Mouse (Mus musculus) heart, embryonic 10.5 days (tissue): ENCODE data around the gene Cflar. TPM values are rescaled to one million over a fixed set of nuclear protein-coding genes. Genes with fewer than 3 reads are reported as not detected.
"Not testable (repeated sequence)": the region's sequence is repeated elsewhere in the genome, so short reads cannot be mapped to it uniquely, and the experiment has no call there.

ENCODE experiments used
- DNase-seq: peaks from one replicate; pipeline ENCODE4 v3.0.0-alpha.2; 2017; ENCODE audit warnings: low spot score
- H3K27ac ChIP-seq: fragments of 300-500 bp; sonication (generic); 2 replicates; pipeline ENCODE4 v1.5.1; 2016; ENCODE audit warnings: mild to moderate bottlenecking
- H3K27me3 ChIP-seq: fragments of 300-500 bp; sonication (generic); 2 replicates; pipeline ENCODE4 v1.6.1; 2016; ENCODE audit warnings: mild to moderate bottlenecking; ENCODE audit not compliant: poor library complexity, insufficient read depth, severe bottlenecking
- H3K36me3 ChIP-seq: fragments of 300-500 bp; sonication (generic); 2 replicates; pipeline ENCODE4 v1.6.1; 2016; ENCODE audit warnings: mild to moderate bottlenecking, moderate library complexity
- H3K4me1 ChIP-seq: fragments of 300-500 bp; sonication (generic); 2 replicates; pipeline ENCODE4 v1.6.1; 2016; ENCODE audit warnings: mild to moderate bottlenecking
- H3K4me3 ChIP-seq: fragments of 300-500 bp; sonication (generic); 2 replicates; pipeline ENCODE4 v1.5.1; 2016; ENCODE audit warnings: mild to moderate bottlenecking, moderate library complexity
- H3K9me3 ChIP-seq: fragments of 300-500 bp; sonication (generic); 2 replicates; pipeline ENCODE4 v1.6.1; 2016; ENCODE audit warnings: mild to moderate bottlenecking, moderate library complexity
- WGBS: fragments of 180-500 bp; shearing (Covaris S2); methylation state at CpG from one replicate; pipeline ENCODE4 v1.1.7; 2016; 5-methylcytosine and 5-hydroxymethylcytosine counted together
- polyA plus RNA-seq: library from polyadenylated mRNA; unstranded; fragments of >200 nt; fragmentation: Nextera tagmentation; extraction: Ambion mirVana; gene quantifications from 2 replicates; pipeline ENCODE4 v1.2.1, GENCODE M21; 2016

The Cflar gene
- polyA plus RNA-seq = 31.5 and 31.6 TPM in 2 replicates

DNA sequence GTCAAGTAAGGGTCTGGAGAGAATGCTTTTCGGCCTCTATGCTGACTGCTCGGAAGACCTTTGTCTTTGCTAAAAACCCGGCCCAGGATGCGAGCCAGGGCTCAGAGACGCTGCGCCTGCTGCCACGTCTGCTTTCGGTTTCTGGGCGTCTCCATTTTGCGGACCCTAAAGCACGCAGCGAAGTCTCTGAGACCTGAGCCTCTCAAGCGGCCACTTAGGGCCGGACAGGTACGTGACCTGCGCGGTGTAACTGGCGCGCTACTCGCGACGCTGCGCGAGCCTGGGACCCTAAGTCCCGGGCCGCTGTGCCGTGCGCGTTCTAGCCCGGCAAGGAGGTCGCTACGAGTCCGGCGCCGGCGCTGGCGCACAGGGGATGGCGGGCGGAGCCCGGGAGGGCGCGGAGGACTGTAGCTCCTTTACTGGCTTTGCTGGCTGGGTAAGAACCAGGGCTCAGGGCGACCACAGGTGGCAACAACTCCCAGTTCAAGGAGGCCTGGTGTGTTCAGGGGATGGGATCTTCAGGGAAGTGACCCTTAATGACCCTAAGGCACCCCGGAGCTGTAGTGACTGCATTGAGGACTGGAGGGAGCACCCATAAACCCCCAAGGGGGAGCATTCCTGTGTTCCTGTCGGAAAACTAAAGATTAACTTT, at the start of gene Cflar:
Gene Cflar (plus strand): TSS at position 144 of the 652 bp plus-strand sequence.
- peaks cover 11% of the 10 kb centered on the region; the same call in 1 of the 2 replicates for H3K4me1 ChIP-seq
- whole genome bisulfite sequencing = 0% methylated on average over 45 of the region's 45 CpGs
- no peaks in the 10 kb centered on the region for H3K27me3 ChIP-seq
- DNase-seq = peak; percentile 90
- H3K9me3 ChIP-seq = no peaks in the 10 kb centered on the region
- peak within 1 kb of the TSS; percentile 78 for H3K4me3 ChIP-seq
- H3K36me3 ChIP-seq = peaks cover 10% of the 10 kb centered on the region
- peak within 1 kb of the TSS; percentile 98 for H3K27ac ChIP-seq

DNA sequence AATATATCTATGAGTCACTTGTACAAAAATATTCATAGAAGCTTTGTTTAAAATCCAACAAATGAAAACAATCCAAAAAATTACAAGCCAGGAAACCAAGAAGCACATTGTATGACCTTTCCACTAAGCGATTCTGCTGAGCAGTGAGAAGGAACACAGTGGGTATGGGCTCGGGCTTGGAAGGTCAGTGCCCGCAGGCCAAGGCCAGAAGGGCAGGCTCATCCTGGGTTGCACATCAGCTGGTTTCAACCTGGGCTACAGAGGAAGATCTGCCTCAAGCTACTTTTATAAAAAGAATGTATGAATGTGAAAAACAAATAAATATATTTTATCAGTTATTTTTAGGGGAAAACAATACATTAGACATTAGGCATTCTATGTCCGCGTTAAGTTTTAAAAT, 48.6 kb upstream of the Cflar start:
- 86% methylated on average over 5 of the region's 5 CpGs for WGBS
- DNase-seq, H3K4me1 ChIP-seq, H3K36me3 ChIP-seq, H3K9me3 ChIP-seq, H3K4me3 ChIP-seq, H3K27ac ChIP-seq, H3K27me3 ChIP-seq: not testable (repeated sequence)

DNA sequence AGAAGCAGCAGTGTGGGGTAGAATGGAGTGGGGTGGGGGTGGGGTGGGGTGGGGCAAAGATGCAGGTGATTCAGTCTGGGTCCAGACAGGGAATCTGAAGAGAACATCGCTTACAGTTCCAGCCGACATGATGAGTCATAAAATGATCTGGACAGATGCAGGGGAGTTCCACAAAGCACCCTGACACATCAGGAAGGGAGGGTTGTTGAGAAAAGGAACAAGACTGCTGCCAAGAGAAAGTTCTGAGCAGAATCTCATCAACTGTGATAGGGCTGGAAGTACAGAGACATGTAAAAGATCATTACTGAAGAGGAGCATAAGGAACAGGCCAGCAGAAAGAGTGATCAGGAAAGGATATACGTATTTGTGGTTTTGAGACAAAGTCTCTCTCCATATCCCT, 47.9 kb upstream of the Cflar start:
- H3K9me3 ChIP-seq, H3K36me3 ChIP-seq, H3K27ac ChIP-seq, H3K4me3 ChIP-seq, DNase-seq, H3K27me3 ChIP-seq, H3K4me1 ChIP-seq: not testable (repeated sequence)
- 80% methylated on average over 3 of the region's 3 CpGs for WGBS

- no peak for DNase-seq
- Histone ChIP-seq H3K36me3 (no peaks in the 10 kb centered on the region), H3K4me1 (no peaks in the 10 kb centered on the region), H3K27ac (no peak overlapping the region), H3K9me3 (no peaks in the 10 kb centered on the region), H3K4me3 (no peak overlapping the region), H3K27me3 (no peaks in the 10 kb centered on the region)
- 81% methylated on average over 5 of the region's 5 CpGs for WGBS
Measured at GRCm38 (mm10) chr1:58668191-58668590, 43.1 kb upstream of the Cflar start.

GRCm38 (mm10) chr1:58669635-58670034, 41.7 kb upstream of the Cflar start:
- H3K4me1 ChIP-seq, H3K27me3 ChIP-seq, H3K36me3 ChIP-seq, H3K4me3 ChIP-seq, DNase-seq, H3K27ac ChIP-seq, H3K9me3 ChIP-seq: not testable (repeated sequence)
- 74% methylated on average over 3 of the region's 3 CpGs for WGBS

DNA sequence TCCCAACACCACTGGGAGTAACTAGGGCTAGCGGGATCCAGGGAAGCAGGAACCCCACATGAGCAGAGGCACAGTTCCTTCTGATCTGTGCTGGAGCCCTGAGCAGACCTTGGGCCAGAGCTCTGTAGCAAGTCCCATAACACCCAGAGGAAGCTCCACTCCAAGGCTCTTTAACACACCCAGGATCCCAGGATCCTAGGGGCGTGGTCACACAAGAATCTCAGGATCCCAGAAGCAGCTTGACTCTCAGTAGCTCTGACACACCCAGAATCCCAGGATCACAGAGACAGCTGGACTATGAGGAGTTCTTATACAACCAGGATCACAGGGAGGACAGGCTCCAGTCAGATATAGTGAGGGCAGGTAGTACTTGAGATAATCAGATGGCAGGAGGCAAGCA, 39.2 kb upstream of the Cflar start:
- 81% methylated on average over 2 of the region's 2 CpGs for WGBS
- H3K4me1 ChIP-seq = no peaks in the 10 kb centered on the region
- DNase-seq = no peak
- no peaks in the 10 kb centered on the region for H3K36me3 ChIP-seq
- H3K4me3 ChIP-seq = no peak overlapping the region
- no peaks in the 10 kb centered on the region for H3K27me3 ChIP-seq
- H3K9me3 ChIP-seq = no peaks in the 10 kb centered on the region
- H3K27ac ChIP-seq = no peak overlapping the region

- Histone ChIP-seq H3K27ac (no peak overlapping the region), H3K4me3 (no peak overlapping the region), H3K9me3 (no peaks in the 10 kb centered on the region), H3K4me1 (no peaks in the 10 kb centered on the region), H3K36me3 (no peaks in the 10 kb centered on the region), H3K27me3 (no peaks in the 10 kb centered on the region)
- no peak for DNase-seq
- WGBS = 81% methylated on average over 3 of the region's 3 CpGs
Measured at GRCm38 (mm10) chr1:58675011-58675410, 36.3 kb upstream of the Cflar start.

GRCm38 (mm10) chr1:58677575-58677974, 33.7 kb upstream of the Cflar start:
- no peaks in the 10 kb centered on the region for H3K36me3 ChIP-seq
- H3K27ac ChIP-seq = no peak overlapping the region
- H3K4me1 ChIP-seq = no peaks in the 10 kb centered on the region
- H3K4me3 ChIP-seq = no peak overlapping the region
- 83% methylated on average over 1 of the region's 1 CpGs for WGBS
- H3K27me3 ChIP-seq = no peaks in the 10 kb centered on the region
- no peaks in the 10 kb centered on the region for H3K9me3 ChIP-seq
- no peak for DNase-seq

GRCm38 (mm10) chr1:58678412-58678811, 32.9 kb upstream of the Cflar start:
- H3K4me3 ChIP-seq, DNase-seq, H3K4me1 ChIP-seq, H3K9me3 ChIP-seq, H3K27ac ChIP-seq, H3K27me3 ChIP-seq, H3K36me3 ChIP-seq: not testable (repeated sequence)
- WGBS = 50% methylated on average over 5 of the region's 5 CpGs

DNA sequence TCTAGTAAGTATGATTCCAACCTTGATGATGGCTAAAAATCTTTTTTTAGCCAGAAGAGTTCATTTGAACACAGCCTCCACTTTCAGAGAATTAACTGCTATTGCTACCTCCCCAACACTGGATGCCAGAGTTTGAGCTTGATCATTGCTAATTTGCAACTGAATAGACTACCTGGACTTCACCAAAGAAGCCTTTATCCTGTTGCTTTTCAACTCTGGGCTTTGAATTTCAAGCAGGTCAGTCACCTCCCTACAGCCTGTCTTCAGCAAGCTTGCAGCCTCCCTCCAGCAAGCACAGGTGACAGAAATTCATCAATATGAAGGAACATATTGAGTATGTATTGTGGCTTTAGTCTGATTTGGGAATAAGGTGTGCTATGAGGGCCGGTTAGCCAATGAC, 21.9 kb upstream of the Cflar start:
- H3K27me3 ChIP-seq = no peaks in the 10 kb centered on the region
- no peak overlapping the region for H3K27ac ChIP-seq
- no peak for DNase-seq
- H3K4me1 ChIP-seq = no peaks in the 10 kb centered on the region
- 92% methylated on average over 1 of the region's 1 CpGs for WGBS
- H3K36me3 ChIP-seq = no peaks in the 10 kb centered on the region
- no peak overlapping the region for H3K4me3 ChIP-seq
- H3K9me3 ChIP-seq = no peaks in the 10 kb centered on the region

DNA sequence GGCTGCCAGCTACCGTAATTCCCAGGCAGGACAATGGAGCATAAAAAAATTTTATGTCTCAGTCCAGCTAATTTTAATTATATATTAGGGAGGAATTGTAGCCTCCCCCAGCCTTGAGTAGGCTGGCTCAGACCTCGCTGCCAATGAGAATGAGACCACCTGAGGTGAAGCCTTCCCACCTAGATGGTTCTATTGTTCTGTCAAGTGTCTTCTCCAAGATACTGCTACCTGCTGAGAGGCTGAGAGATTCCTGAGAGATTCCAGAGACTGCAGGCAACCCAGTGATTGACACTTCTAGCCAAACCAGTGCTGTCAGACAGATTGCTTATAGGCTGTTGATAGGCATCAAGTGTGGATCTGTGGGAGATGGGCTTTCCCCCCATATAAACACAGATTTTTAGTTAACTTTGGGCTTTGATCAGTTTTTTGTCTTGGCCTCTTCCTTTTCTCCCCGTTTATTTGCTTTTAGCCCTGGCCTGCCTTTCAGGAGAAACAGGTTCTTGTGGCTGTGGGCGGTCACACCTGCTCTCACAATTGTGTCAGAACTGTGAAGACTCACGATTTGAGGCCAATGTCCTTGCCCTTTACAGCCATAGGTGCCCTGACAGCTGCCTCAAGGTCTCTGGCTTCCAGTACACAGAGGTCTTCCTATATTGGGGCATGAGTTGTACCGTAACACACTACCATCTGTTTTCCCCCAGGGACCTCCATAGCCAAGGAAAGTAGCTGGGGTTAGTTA, 21.1 kb upstream of the Cflar start:
- Histone ChIP-seq H3K4me3 (no peak overlapping the region), H3K27ac (no peak overlapping the region), H3K27me3 (no peaks in the 10 kb centered on the region), H3K4me1 (no peaks in the 10 kb centered on the region), H3K36me3 (no peaks in the 10 kb centered on the region), H3K9me3 (no peaks in the 10 kb centered on the region)
- DNase-seq = no peak
- 58% methylated on average over 6 of the region's 6 CpGs for WGBS

DNA sequence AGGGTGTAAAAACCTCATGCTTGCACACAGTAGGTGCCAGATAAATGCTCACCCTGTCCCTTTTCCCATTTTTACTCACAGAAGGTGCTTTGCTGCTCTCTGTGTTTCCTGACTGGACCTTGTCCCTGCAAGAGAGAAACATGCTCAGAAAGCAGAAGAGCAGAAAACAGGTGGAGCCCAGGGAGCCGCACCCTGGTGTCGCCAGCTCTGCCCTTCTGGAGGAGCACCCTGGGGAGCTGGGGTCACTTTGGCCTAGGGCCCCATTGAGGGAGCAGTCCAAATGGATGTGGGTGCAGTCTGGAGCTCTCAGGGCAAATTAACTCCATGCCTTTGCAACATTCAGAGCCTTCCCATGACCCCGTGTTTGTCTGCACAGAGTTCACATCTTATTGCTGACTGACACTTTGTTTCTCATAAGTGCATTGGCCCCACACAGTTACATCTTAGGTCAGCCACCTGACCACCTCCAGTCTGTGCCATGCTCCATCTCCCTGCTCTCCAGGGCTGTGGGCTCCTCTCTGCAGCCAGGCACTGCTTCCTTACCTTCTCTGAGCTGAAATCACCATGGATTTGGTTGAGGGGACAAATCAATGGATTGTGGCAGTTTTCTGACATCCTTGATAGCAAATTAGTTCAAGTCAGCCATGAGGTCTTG, 20.3 kb upstream of the Cflar start:
- not testable (repeated sequence) for H3K36me3 ChIP-seq, H3K27me3 ChIP-seq, H3K4me1 ChIP-seq, H3K4me3 ChIP-seq, H3K27ac ChIP-seq, H3K9me3 ChIP-seq, DNase-seq
- WGBS = 63% methylated on average over 2 of the region's 3 CpGs

DNA sequence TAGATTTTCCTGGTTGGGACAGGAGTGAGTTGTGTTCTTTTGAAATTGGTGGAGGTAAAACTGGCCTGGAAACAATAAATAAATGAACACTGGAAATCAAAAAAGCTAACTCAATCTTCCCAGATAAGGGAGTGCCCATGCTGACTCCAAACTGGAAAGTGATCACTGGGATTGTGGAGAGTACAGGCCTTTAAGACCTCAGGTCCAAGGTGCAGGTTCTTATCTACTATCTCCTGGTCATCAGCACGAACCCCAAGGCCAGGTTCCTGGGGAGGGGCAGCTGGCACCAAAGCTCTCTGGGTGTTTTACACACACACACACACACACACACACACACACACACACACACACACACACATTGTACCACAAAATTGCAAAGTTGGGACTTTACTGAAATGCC, 19.6 kb upstream of the Cflar start:
- H3K9me3 ChIP-seq, H3K4me1 ChIP-seq, H3K36me3 ChIP-seq, H3K27ac ChIP-seq, DNase-seq, H3K27me3 ChIP-seq, H3K4me3 ChIP-seq: not testable (repeated sequence)
- 38% methylated on average over 1 of the region's 1 CpGs for WGBS
